Mouse (Mus musculus): Measurements from ENCODE around the gene Cmtm4. TPM values are rescaled to one million over a fixed set of nuclear protein-coding genes. Genes with fewer than 3 reads are reported as not detected.
A peak's percentile ranks its signal among the peaks of the same experiment; 100 is the strongest.

The Cmtm4 gene
- polyA plus RNA-seq (2012; rRNA removed): 31.4 and 32.4 TPM in 2 replicates

- Histone ChIP-seq H3K36me3 (ENCODE audit: control insufficient read depth, insufficient read depth, low read length) (no peaks in the 10 kb centered on the region), H3K4me3 (ENCODE audit: insufficient read depth, low read depth, low read length) (peak within 1 kb of the TSS; percentile 77), H3K27me3 (replicated peaks; ENCODE audit: control insufficient read depth, insufficient read depth, low read length) (no peaks in the 10 kb centered on the region), H3K4me1 (ENCODE audit: control insufficient read depth, insufficient read depth, low read length) (0 out of 2 replicates have a peak, but pooled peaks cover 3% of the 10 kb centered on the region), H3K27ac (ENCODE audit: insufficient read depth, low read depth, low read length) (peak within 1 kb of the TSS; percentile 77)
- DNase-seq: peak; percentile 70
- TF ChIP-seq CTCF (conservative IDR thresholded peaks at IDR 0.05; ENCODE audit: insufficient read depth, insufficient read length, low read depth, low read length) (no peak), POLR2A (IDR thresholded peaks at IDR 0.05; ENCODE audit: low read depth, low read length) (no peak)
- WGBS: 4% methylated on average over 45 of the region's 54 CpGs
These were observed at the start of gene Cmtm4 for GRCm38 (mm10) chr8:104395703-104396357. Gene Cmtm4, minus strand, starts transcription at chr8:104395807.

GRCm38 (mm10) chr8:104445248-104445647, 49.6 kb upstream of the Cmtm4 start:
- no peak overlapping the region for H3K4me3 ChIP-seq (ENCODE audit: insufficient read depth, low read depth, low read length)
- H3K36me3 ChIP-seq (ENCODE audit: control insufficient read depth, insufficient read depth, low read length): no peaks in the 10 kb centered on the region; the same call in 1 of the 2 replicates
- H3K27ac ChIP-seq (ENCODE audit: insufficient read depth, low read depth, low read length): no peak overlapping the region
- H3K27me3 ChIP-seq (replicated peaks; ENCODE audit: control insufficient read depth, insufficient read depth, low read length): no peaks in the 10 kb centered on the region
- WGBS: 66% methylated on average over 6 of the region's 6 CpGs
- H3K4me1 ChIP-seq (ENCODE audit: control insufficient read depth, insufficient read depth, low read length): peaks cover 8% of the 10 kb centered on the region
- DNase-seq: no peak
- TF ChIP-seq CTCF (conservative IDR thresholded peaks at IDR 0.05; ENCODE audit: insufficient read depth, insufficient read length, low read depth, low read length) (no peak), POLR2A (IDR thresholded peaks at IDR 0.05; ENCODE audit: low read depth, low read length) (no peak)

- no peak for DNase-seq
- 60% methylated on average over 7 of the region's 7 CpGs for WGBS
- no peak for TF ChIP-seq POLR2A (IDR thresholded peaks at IDR 0.05; ENCODE audit: low read depth, low read length)
- no peak for TF ChIP-seq CTCF (conservative IDR thresholded peaks at IDR 0.05; ENCODE audit: insufficient read depth, insufficient read length, low read depth, low read length)
- Histone ChIP-seq H3K27ac (ENCODE audit: insufficient read depth, low read depth, low read length) (no peak overlapping the region), H3K27me3 (replicated peaks; ENCODE audit: control insufficient read depth, insufficient read depth, low read length) (no peaks in the 10 kb centered on the region), H3K4me3 (ENCODE audit: insufficient read depth, low read depth, low read length) (no peak overlapping the region), H3K4me1 (ENCODE audit: control insufficient read depth, insufficient read depth, low read length) (peaks cover 8% of the 10 kb centered on the region), H3K36me3 (ENCODE audit: control insufficient read depth, insufficient read depth, low read length) (no peaks in the 10 kb centered on the region; the same call in 1 of the 2 replicates)
These were observed 47.6 kb upstream of the Cmtm4 start for GRCm38 (mm10) chr8:104443125-104443679.

- peak; percentile 86 for TF ChIP-seq CTCF (conservative IDR thresholded peaks at IDR 0.05; ENCODE audit: insufficient read depth, insufficient read length, low read depth, low read length)
- TF ChIP-seq POLR2A (IDR thresholded peaks at IDR 0.05; ENCODE audit: low read depth, low read length): no peak
These were observed 46.9 kb upstream of the Cmtm4 start, which contains the start of gene Dync1li2 for GRCm38 (mm10) chr8:104442299-104443124. Gene Dync1li2, minus strand, starts transcription at chr8:104443047.

GRCm38 (mm10) chr8:104441613-104442012, 46.0 kb upstream of the Cmtm4 start:
- no peak for DNase-seq
- 49% methylated on average over 7 of the region's 7 CpGs for WGBS
- TF ChIP-seq CTCF (conservative IDR thresholded peaks at IDR 0.05; ENCODE audit: insufficient read depth, insufficient read length, low read depth, low read length): no peak
- TF ChIP-seq POLR2A (IDR thresholded peaks at IDR 0.05; ENCODE audit: low read depth, low read length): no peak
- Histone ChIP-seq H3K4me3 (ENCODE audit: insufficient read depth, low read depth, low read length) (peak overlapping the region; percentile 94), H3K27me3 (replicated peaks; ENCODE audit: control insufficient read depth, insufficient read depth, low read length) (no peaks in the 10 kb centered on the region), H3K36me3 (ENCODE audit: control insufficient read depth, insufficient read depth, low read length) (no peaks in the 10 kb centered on the region; the same call in 1 of the 2 replicates), H3K4me1 (ENCODE audit: control insufficient read depth, insufficient read depth, low read length) (peaks cover 8% of the 10 kb centered on the region), H3K27ac (ENCODE audit: insufficient read depth, low read depth, low read length) (no peak overlapping the region)

More at GRCm38 (mm10) chr8:104442299-104443124, 46.9 kb upstream of the Cmtm4 start, which contains the start of gene Dync1li2:
- WGBS: under 1% methylated on average over 75 of the region's 75 CpGs
- H3K27me3 ChIP-seq (replicated peaks; ENCODE audit: control insufficient read depth, insufficient read depth, low read length): no peaks in the 10 kb centered on the region
- peak within 1 kb of the TSS; percentile 100 for H3K27ac ChIP-seq (ENCODE audit: insufficient read depth, low read depth, low read length)
- H3K4me3 ChIP-seq (ENCODE audit: insufficient read depth, low read depth, low read length): peak within 1 kb of the TSS; percentile 94
- peak; percentile 94 for DNase-seq
- H3K36me3 ChIP-seq (ENCODE audit: control insufficient read depth, insufficient read depth, low read length): no peaks in the 10 kb centered on the region; the same call in 1 of the 2 replicates
- peaks cover 8% of the 10 kb centered on the region for H3K4me1 ChIP-seq (ENCODE audit: control insufficient read depth, insufficient read depth, low read length)

GRCm38 (mm10) chr8:104439461-104439860, 43.9 kb upstream of the Cmtm4 start:
- no peaks in the 10 kb centered on the region for H3K27me3 ChIP-seq (replicated peaks; ENCODE audit: control insufficient read depth, insufficient read depth, low read length)
- H3K36me3 ChIP-seq (ENCODE audit: control insufficient read depth, insufficient read depth, low read length): no peaks in the 10 kb centered on the region; the same call in 1 of the 2 replicates
- no peak overlapping the region for H3K4me3 ChIP-seq (ENCODE audit: insufficient read depth, low read depth, low read length)
- no peak for DNase-seq
- 86% methylated on average over 8 of the region's 8 CpGs for WGBS
- no peak overlapping the region for H3K27ac ChIP-seq (ENCODE audit: insufficient read depth, low read depth, low read length)
- TF ChIP-seq CTCF (conservative IDR thresholded peaks at IDR 0.05; ENCODE audit: insufficient read depth, insufficient read length, low read depth, low read length): no peak
- H3K4me1 ChIP-seq (ENCODE audit: control insufficient read depth, insufficient read depth, low read length): peaks cover 12% of the 10 kb centered on the region
